Mouse (Mus musculus): ENCODE measurements around the gene Pcyt1b. TPM values are rescaled to one million over a fixed set of nuclear protein-coding genes. Genes with fewer than 3 reads are reported as not detected.

Pcyt1b gene
- polyA plus RNA-seq, 1 experiment from 2014 or later: 16.7 TPM

DNA sequence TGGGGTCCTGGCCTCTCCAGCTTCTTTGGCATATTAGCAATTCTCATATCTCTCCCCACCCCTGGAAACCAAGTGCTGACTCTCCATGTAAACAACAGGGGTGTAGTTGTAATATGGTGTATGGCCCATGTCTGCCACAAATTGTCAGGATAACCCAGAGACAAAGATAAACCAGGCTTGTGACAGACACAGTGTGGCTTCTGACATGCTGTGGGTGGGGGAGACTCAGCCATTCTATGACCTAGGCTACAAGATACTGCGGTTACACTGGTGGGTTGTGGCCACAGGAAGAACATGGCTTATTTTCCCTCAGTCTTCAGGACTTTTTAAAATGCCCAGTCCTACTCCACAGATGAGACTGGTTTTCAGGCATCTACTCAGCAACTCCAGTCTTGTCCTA, 94.5 kb downstream of the Pcyt1b start:
- Histone ChIP-seq H3K4me2 (replicated peaks) (no peak overlapping the region), H3K36me3 (0 out of 2 replicates have a peak, but pooled peaks cover 3% of the 10 kb centered on the region), H3K27ac (replicated peaks) (no peak overlapping the region), H3K4me1 (no peaks in the 10 kb centered on the region), H3K4me3 (no peak overlapping the region), H3K27me3 (no peaks in the 10 kb centered on the region), H3K9ac (replicated peaks) (no peak overlapping the region), H3K9me3 (no peaks in the 10 kb centered on the region)
- no peak for ATAC-seq (ENCODE audit: low FRiP score, low read depth)
- WGBS: 92% methylated on average over 1 of the region's 1 CpGs

DNA sequence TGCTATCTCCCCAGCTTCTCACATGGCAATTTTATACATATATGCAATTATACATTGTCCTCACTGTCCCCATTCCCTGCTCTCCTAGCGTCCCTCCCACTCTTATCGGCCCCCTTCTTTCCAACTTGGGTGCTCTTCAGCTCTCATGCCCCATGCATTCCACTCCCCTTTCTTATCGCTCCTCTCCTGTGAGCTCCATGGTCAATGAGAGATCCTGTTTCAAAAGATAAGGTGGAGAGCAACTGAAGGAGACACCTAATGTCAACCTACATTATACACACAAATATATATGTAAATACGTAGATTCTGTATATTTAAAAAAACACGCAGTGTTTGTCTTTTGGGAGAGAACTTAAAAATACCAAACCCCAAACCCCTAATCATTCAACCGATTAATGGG, 95.9 kb downstream of the Pcyt1b start:
- H3K9me3 ChIP-seq: no peaks in the 10 kb centered on the region
- WGBS: 88% methylated on average over 6 of the region's 6 CpGs
- no peak overlapping the region for H3K27ac ChIP-seq (replicated peaks)
- no peak overlapping the region for H3K9ac ChIP-seq (replicated peaks)
- no peaks in the 10 kb centered on the region for H3K4me1 ChIP-seq
- no peak overlapping the region for H3K4me2 ChIP-seq (replicated peaks)
- H3K4me3 ChIP-seq: no peak overlapping the region
- H3K27me3 ChIP-seq: no peaks in the 10 kb centered on the region
- H3K36me3 ChIP-seq: 0 out of 2 replicates have a peak, but pooled peaks cover 3% of the 10 kb centered on the region
- ATAC-seq (ENCODE audit: low FRiP score, low read depth): no peak

DNA sequence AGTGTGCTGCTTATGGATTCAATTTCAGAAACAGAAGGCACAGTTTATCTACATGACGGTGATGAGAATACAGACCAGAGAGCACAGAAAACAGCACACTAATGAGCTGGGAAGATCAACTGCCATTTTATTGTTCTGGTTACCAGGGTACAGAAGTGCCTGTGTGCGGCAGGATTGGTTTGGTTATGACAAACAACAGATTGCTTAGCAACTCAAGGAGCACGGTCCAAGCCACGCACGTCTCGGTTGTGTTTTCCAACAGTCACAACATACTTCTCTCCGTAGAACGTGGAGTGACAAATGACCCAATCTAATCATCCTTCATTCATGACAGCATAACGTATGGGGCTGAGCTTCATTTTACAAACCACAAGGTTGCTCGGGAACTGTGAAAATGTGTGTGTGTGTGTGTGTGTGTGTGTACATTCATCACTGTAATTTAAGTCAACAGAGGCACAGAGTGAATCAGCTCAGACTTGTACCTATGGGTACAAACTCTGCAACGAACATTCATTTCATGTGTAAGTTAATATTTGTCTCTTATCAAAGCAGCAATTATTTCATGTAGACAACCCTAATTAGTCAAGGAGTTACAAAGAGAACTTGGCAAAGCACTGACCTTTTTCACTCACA, 100.7 kb downstream of the Pcyt1b start:
- no peak overlapping the region for H3K9ac ChIP-seq (replicated peaks)
- no peak overlapping the region for H3K4me3 ChIP-seq
- H3K27me3 ChIP-seq: no peaks in the 10 kb centered on the region
- no peaks in the 10 kb centered on the region; the same call in 1 of the 2 replicates for H3K4me1 ChIP-seq
- no peak overlapping the region for H3K27ac ChIP-seq (replicated peaks)
- H3K9me3 ChIP-seq: no peaks in the 10 kb centered on the region
- no peak for ATAC-seq (ENCODE audit: low FRiP score, low read depth)
- H3K36me3 ChIP-seq: no peaks in the 10 kb centered on the region
- 80% methylated on average over 11 of the region's 11 CpGs for WGBS
- no peak overlapping the region for H3K4me2 ChIP-seq (replicated peaks)

DNA sequence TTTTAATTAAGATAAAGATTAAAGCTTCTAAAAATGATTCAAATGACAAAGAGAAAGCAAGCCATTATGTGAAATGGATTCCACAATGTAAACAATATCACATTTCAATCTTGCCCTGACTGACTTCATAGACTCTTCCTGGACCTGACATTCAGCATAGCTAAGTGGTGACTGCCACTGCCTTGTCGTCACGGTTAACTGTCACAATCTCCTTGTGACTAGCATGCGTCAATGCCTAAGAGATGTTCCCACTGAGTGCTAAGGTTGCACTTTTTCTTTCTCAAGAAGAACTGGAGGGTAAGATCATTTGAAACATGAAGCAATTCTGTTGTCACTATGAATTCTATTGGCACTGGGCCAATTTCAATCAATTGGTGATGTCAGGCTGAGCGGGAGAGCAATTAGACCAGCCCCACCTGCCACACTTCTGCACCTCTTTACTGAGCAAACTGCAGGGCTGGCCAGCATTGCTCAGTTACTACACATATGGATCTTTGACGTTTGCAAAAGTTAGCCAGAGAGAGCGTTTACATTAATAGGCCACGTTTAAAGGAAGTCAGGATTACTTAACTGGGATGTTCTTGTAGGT, 102.3 kb downstream of the Pcyt1b start:
- 70% methylated on average over 7 of the region's 7 CpGs for WGBS
- no peak overlapping the region for H3K4me2 ChIP-seq (replicated peaks)
- H3K4me1 ChIP-seq: no peaks in the 10 kb centered on the region; the same call in 1 of the 2 replicates
- no peak for ATAC-seq (ENCODE audit: low FRiP score, low read depth)
- H3K36me3 ChIP-seq: no peaks in the 10 kb centered on the region
- no peaks in the 10 kb centered on the region for H3K9me3 ChIP-seq
- no peak overlapping the region for H3K4me3 ChIP-seq
- no peak overlapping the region for H3K27ac ChIP-seq (replicated peaks)
- H3K27me3 ChIP-seq: no peaks in the 10 kb centered on the region
- H3K9ac ChIP-seq (replicated peaks): no peak overlapping the region

- Histone ChIP-seq H3K4me2 (replicated peaks) (no peak overlapping the region), H3K9ac (replicated peaks) (no peak overlapping the region), H3K9me3 (no peaks in the 10 kb centered on the region), H3K4me1 (no peaks in the 10 kb centered on the region; the same call in 1 of the 2 replicates), H3K27me3 (no peaks in the 10 kb centered on the region), H3K4me3 (no peak overlapping the region), H3K36me3 (no peaks in the 10 kb centered on the region), H3K27ac (replicated peaks) (no peak overlapping the region)
- no peak for ATAC-seq (ENCODE audit: low FRiP score, low read depth)
- WGBS: 88% methylated on average over 3 of the region's 3 CpGs
Observed at GRCm38 (mm10) chrX:93760770-93761169, 106.1 kb downstream of the Pcyt1b start.

DNA sequence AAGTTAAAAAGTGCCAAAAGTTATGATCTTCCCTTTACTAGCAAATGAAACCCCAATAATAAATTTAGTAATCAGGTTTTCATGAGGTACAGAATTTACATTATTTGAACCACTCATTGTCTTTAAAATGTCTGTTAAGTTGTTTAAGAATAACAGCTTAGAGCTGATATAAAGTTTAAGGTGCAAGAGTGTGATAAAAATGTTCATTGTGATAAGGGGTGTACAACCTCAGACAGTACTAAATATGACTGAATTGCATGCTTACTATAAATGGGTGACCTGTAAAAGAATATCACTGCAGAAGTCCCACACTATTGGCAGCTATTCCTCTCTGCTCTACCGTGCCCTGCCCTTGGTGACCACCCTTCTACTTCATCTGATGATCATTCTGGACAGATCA, 134.9 kb downstream of the Pcyt1b start:
- Histone ChIP-seq H3K4me2 (replicated peaks) (no peak overlapping the region), H3K9ac (replicated peaks) (no peak overlapping the region), H3K27ac (replicated peaks) (no peak overlapping the region), H3K27me3 (no peaks in the 10 kb centered on the region), H3K4me3 (no peak overlapping the region), H3K9me3 (no peaks in the 10 kb centered on the region), H3K4me1 (no peaks in the 10 kb centered on the region), H3K36me3 (no peaks in the 10 kb centered on the region)
- ATAC-seq (ENCODE audit: low FRiP score, low read depth): no peak
- WGBS: 77% methylated on average over 1 of the region's 1 CpGs

DNA sequence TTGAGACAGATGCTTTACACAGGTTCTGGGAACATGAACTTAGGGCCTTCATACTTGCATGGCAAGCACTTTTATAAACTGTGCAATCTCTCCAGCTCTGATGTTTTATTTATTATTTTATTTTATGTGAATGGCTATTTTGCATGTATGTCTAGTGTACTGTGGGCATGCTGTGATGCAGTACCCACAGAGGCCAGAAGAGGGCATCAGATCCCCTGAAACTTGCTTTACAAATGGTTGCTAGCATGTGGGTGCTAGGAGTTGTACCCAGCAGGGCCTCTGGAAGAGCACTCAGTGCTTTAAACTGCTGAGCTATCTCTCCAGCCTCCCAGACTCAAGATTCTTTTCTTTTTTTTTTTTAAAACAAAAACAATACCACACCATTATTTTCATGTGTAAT, 138.5 kb downstream of the Pcyt1b start:
- H3K9ac ChIP-seq (replicated peaks): no peak overlapping the region

More for the DNA sequence above, 138.5 kb downstream of the Pcyt1b start:
- H3K4me3 ChIP-seq: no peak overlapping the region
- no peak overlapping the region for H3K4me2 ChIP-seq (replicated peaks)
- H3K27ac ChIP-seq (replicated peaks): no peak overlapping the region
- H3K9me3 ChIP-seq: no peaks in the 10 kb centered on the region
- H3K4me1 ChIP-seq: no peaks in the 10 kb centered on the region
- ATAC-seq (ENCODE audit: low FRiP score, low read depth): no peak
- no peaks in the 10 kb centered on the region for H3K36me3 ChIP-seq
- no peaks in the 10 kb centered on the region for H3K27me3 ChIP-seq

Other genes with a start within 250 kb of the Pcyt1b start
- 17.6 and 21.7 TPM in 2 replicates for gene Pola1, start 22.7 kb upstream of the Pcyt1b start, polyA plus RNA-seq (2016; fragmentation: Nextera tagmentation; extraction: Ambion mirVana)
- 42.2 and 48.2 TPM in 2 replicates for gene Pdk3, start 177.3 kb downstream of the Pcyt1b start, polyA plus RNA-seq (2016; fragmentation: Nextera tagmentation; extraction: Ambion mirVana)

Data from midbrain, embryonic 12.5 days (tissue).